ENCODE assay signal across 8 mouse cellular contexts in the genomic region with DNA sequence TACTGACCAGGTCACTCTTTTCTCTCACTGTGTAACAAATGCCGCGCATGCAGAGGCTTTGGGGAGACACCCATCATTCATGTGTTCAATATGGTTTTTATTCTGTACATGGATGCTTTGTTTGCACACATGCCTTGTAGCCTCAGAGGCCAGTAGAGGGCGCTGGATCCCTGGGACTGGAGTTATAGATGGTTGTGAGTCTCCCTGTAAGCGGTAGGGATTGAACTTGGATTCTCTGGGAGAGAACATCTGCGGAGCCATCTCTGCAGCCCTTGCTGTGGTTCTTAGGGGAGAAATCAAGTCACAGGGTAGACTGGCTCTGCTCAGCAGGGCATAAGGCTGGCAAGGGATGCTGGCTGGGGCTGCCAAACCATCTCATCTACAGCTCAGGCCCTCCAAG.
DNase-seq lines count a peak whose midpoint lies in the region; ATAC-seq and TF ChIP-seq lines count a peak whose summit lies in the region.

No protein-coding gene starts in this region.

- H3K4me1 ChIP-seq in ES-Bruce4 (ENCODE audit: control insufficient read depth, insufficient read depth, low read length), result no peaks in the 10 kb centered on the region
- peaks cover 8% of the 10 kb centered on the region for H3K4me1 ChIP-seq in forebrain, embryonic 16.5 days (replicated peaks; ENCODE audit: control insufficient read depth, insufficient read depth, low read length)

- no peak overlapping the region for H3K4me2 ChIP-seq in forebrain, embryonic 16.5 days (ENCODE audit: low read length)

- peak; percentile 84 for TF ChIP-seq CTCF in ES-Bruce4 (IDR thresholded peaks at IDR 0.05; ENCODE audit: low read depth, low read length)

- no peak overlapping the region for H3K9ac ChIP-seq in ES-Bruce4 (ENCODE audit: low read depth, poor library complexity, severe bottlenecking)
- no peak overlapping the region for H3K9ac ChIP-seq in forebrain, embryonic 16.5 days (replicated peaks; ENCODE audit: low read depth, low read length)

- H3K36me3 ChIP-seq in ES-Bruce4 (ENCODE audit: control insufficient read depth, insufficient read depth, low read length, poor library complexity, severe bottlenecking), result no peaks in the 10 kb centered on the region
- no peaks in the 10 kb centered on the region for H3K36me3 ChIP-seq in forebrain, embryonic 16.5 days (ENCODE audit: control insufficient read depth, insufficient read depth)

- no peaks in the 10 kb centered on the region for H3K9me3 ChIP-seq in ES-Bruce4 (replicated peaks; ENCODE audit: control insufficient read depth, insufficient read depth, low read length, poor library complexity, severe bottlenecking)
- no peaks in the 10 kb centered on the region for H3K9me3 ChIP-seq in forebrain, embryonic 16.5 days (ENCODE audit: control insufficient read depth, low read length)

- TF ChIP-seq EP300 in ES-Bruce4 (IDR thresholded peaks at IDR 0.05; ENCODE audit: insufficient read depth, low read depth, low read length), result no peak

- H3K27me3 ChIP-seq in ES-Bruce4 (ENCODE audit: control insufficient read depth, insufficient read depth, low read length, poor library complexity, severe bottlenecking), result no peaks in the 10 kb centered on the region
- no peaks in the 10 kb centered on the region for H3K27me3 ChIP-seq in forebrain, embryonic 16.5 days (replicated peaks; ENCODE audit: control insufficient read depth, insufficient read depth, low read length)

- no peak overlapping the region for H3K4me3 ChIP-seq in ES-Bruce4 (ENCODE audit: low read depth, low read length)
- H3K4me3 ChIP-seq in forebrain, embryonic 16.5 days (replicated peaks; ENCODE audit: low read length), result no peak overlapping the region

- TF ChIP-seq POLR2A in ES-Bruce4 (IDR thresholded peaks at IDR 0.05; ENCODE audit: insufficient read depth, low read length), result no peak

- H3K27ac ChIP-seq in ES-Bruce4 (ENCODE audit: insufficient read depth, low read length), result no peak overlapping the region
- H3K27ac ChIP-seq in forebrain, embryonic 16.5 days (ENCODE audit: low read length), result no peak overlapping the region

- DNase-seq in A20 (ENCODE audit: low read depth, low spot score), result peak; percentile 57
- peak; percentile 41 to 56 for DNase-seq in cerebellum, adult 18-20 months
- peak; percentile 52 for DNase-seq in kidney, postnatal 14 days
- DNase-seq in lung, postnatal 10 days, result peak; percentile 56
- peak; percentile 77 for DNase-seq in right cerebral cortex, adult 2 months (ENCODE audit: low spot score in 2 of 2)

- 43% methylated on average over 5 of the region's 5 CpGs for WGBS in forebrain, embryonic 16.5 days

- ATAC-seq in forebrain, embryonic 16.5 days, result peak; percentile 47
- no peak for ATAC-seq in megakaryocyte, adult 5-6 weeks (ENCODE audit: poor library complexity, severe bottlenecking)
